Mouse (Mus musculus) forebrain, embryonic 16.5 days (tissue): ENCODE data around the gene Tctex1d1. TPM values are rescaled to one million over a fixed set of nuclear protein-coding genes. Genes with fewer than 3 reads are reported as not detected.

ENCODE experiments used
- ATAC-seq: fragments of 200-750 bp; cut with Nextera tagmentation; 2 replicates; pipeline ENCODE4 v1.8.0; 2017; ENCODE audit warnings: mild to moderate bottlenecking, moderate library complexity
- H3K27ac ChIP-seq: fragments of 300-500 bp; sonication (generic); 2 replicates; pipeline ENCODE4 v1.5.1; 2014; ENCODE audit warnings: low read length, control low read depth
- H3K27me3 ChIP-seq: fragments of 300-500 bp; sonication (generic); replicated peaks from 2 replicates; pipeline ENCODE4 v1.6.1; 2014; ENCODE audit warnings: low read length; ENCODE audit not compliant: control insufficient read depth, insufficient read depth
- H3K36me3 ChIP-seq: fragments of 300-500 bp; sonication (generic); 2 replicates; pipeline ENCODE4 v1.6.1; 2014; ENCODE audit not compliant: control insufficient read depth, insufficient read depth
- H3K4me1 ChIP-seq: fragments of 300-500 bp; sonication (generic); replicated peaks from 2 replicates; pipeline ENCODE4 v1.6.1; 2014; ENCODE audit warnings: low read length; ENCODE audit not compliant: control insufficient read depth, insufficient read depth
- H3K4me2 ChIP-seq: fragments of 300-500 bp; sonication (generic); 2 replicates; pipeline ENCODE4 v1.6.1; 2014; ENCODE audit warnings: mild to moderate bottlenecking, low read length, control low read depth
- H3K4me3 ChIP-seq: fragments of 300-500 bp; sonication (generic); replicated peaks from 2 replicates; pipeline ENCODE4 v1.5.1; 2014; ENCODE audit warnings: mild to moderate bottlenecking, low read length, control low read depth
- H3K9ac ChIP-seq: fragments of 300-500 bp; sonication (generic); replicated peaks from 2 replicates; pipeline ENCODE4 v1.6.1; 2014; ENCODE audit warnings: low read depth, low read length, control low read depth
- H3K9me3 ChIP-seq: fragments of 300-500 bp; sonication (generic); 2 replicates; pipeline ENCODE4 v1.6.1; 2016; ENCODE audit warnings: low read length; ENCODE audit not compliant: control insufficient read depth
- WGBS: fragments of 180-500 bp; shearing (Covaris S2); extraction: QIAGEN DNeasy Blood & Tissue Kit; methylation state at CpG from one replicate; pipeline ENCODE4 v1.1.7; 2014; 5-methylcytosine and 5-hydroxymethylcytosine counted together
- polyA plus RNA-seq: library from polyadenylated mRNA; unstranded; fragments of >200 nt; fragmentation: Nextera tagmentation; extraction: Ambion mirVana; gene quantifications from 2 replicates; pipeline ENCODE4 v1.2.1, GENCODE M21; 2015

Tctex1d1 gene
- polyA plus RNA-seq, result 0.53 and 1.1 TPM in 2 replicates

- H3K27me3 ChIP-seq, result peaks cover 8% of the 10 kb centered on the region; the same call in 1 of the 2 replicates
- 2% methylated on average over 13 of the region's 13 CpGs for WGBS
Measured at GRCm38 (mm10) chr4:102978440-102978839, at the start of gene Tctex1d1. Gene Tctex1d1 (plus strand): TSS chr4:102978606.

DNA sequence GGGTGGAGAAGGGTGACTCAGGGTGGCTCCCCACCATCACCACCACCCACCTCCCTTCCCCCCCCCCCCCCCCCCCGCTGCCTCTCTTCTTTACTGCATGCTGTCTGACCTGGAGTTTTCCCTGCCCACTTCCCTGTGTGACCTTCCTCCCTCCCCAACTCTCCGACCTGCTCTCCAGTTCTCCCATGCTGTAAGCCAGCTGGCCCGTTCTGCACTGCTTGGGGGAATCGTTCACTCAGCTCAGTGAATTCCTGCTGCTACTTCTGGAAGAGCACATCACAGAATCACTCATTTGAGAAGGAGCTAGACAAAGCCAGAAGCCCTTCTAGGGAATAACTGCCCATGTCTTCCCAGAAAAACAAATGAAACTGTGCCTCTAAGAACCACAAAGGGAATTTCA is 48.9 kb upstream of the Tctex1d1 start:
- Histone ChIP-seq H3K27me3 (no peaks in the 10 kb centered on the region), H3K9me3 (no peaks in the 10 kb centered on the region), H3K4me1 (no peaks in the 10 kb centered on the region), H3K9ac (no peak overlapping the region), H3K4me3 (no peak overlapping the region), H3K27ac (no peak overlapping the region), H3K4me2 (no peak overlapping the region), H3K36me3 (no peaks in the 10 kb centered on the region; the same call in 1 of the 2 replicates)
- WGBS, result 67% methylated on average over 3 of the region's 4 CpGs
- no peak for ATAC-seq

More at GRCm38 (mm10) chr4:102978440-102978839, at the start of gene Tctex1d1:
- H3K4me2 ChIP-seq, result peak within 1 kb of the TSS; percentile 36
- no peaks in the 10 kb centered on the region for H3K36me3 ChIP-seq
- H3K9me3 ChIP-seq, result no peaks in the 10 kb centered on the region
- ATAC-seq, result 0 out of 2 replicates have a peak, but pooled peaks have one; percentile 31
- no peak within 1 kb of the TSS for H3K9ac ChIP-seq
- H3K4me3 ChIP-seq, result peak within 1 kb of the TSS; percentile 10
- H3K4me1 ChIP-seq, result peaks cover 9% of the 10 kb centered on the region; the same call in 1 of the 2 replicates
- H3K27ac ChIP-seq, result no peak within 1 kb of the TSS

- H3K9ac ChIP-seq, result no peak overlapping the region
- H3K27me3 ChIP-seq, result no peaks in the 10 kb centered on the region
- H3K4me1 ChIP-seq, result no peaks in the 10 kb centered on the region
- no peak overlapping the region for H3K4me2 ChIP-seq
- H3K27ac ChIP-seq, result no peak overlapping the region
- H3K4me3 ChIP-seq, result no peak overlapping the region
- no peak for ATAC-seq
- WGBS, result 87% methylated on average over 7 of the region's 7 CpGs
- no peaks in the 10 kb centered on the region for H3K9me3 ChIP-seq
- H3K36me3 ChIP-seq, result no peaks in the 10 kb centered on the region; the same call in 1 of the 2 replicates
Measured at GRCm38 (mm10) chr4:102930679-102931078, 47.7 kb upstream of the Tctex1d1 start.

- H3K9ac ChIP-seq, result no peak overlapping the region
- H3K4me1 ChIP-seq, result no peaks in the 10 kb centered on the region
- H3K4me2 ChIP-seq, result no peak overlapping the region
- H3K27me3 ChIP-seq, result no peaks in the 10 kb centered on the region
- peaks cover 3% of the 10 kb centered on the region; the same call in 1 of the 2 replicates for H3K36me3 ChIP-seq
- no peak overlapping the region for H3K27ac ChIP-seq
- no peaks in the 10 kb centered on the region for H3K9me3 ChIP-seq
- WGBS, result 70% methylated on average over 3 of the region's 3 CpGs
- no peak for ATAC-seq
- no peak overlapping the region for H3K4me3 ChIP-seq
Measured at GRCm38 (mm10) chr4:102940266-102940665, 38.1 kb upstream of the Tctex1d1 start.

- ATAC-seq, result no peak
- WGBS, result 87% methylated on average over 4 of the region's 4 CpGs
Measured at GRCm38 (mm10) chr4:102940738-102941137, 37.7 kb upstream of the Tctex1d1 start.

DNA sequence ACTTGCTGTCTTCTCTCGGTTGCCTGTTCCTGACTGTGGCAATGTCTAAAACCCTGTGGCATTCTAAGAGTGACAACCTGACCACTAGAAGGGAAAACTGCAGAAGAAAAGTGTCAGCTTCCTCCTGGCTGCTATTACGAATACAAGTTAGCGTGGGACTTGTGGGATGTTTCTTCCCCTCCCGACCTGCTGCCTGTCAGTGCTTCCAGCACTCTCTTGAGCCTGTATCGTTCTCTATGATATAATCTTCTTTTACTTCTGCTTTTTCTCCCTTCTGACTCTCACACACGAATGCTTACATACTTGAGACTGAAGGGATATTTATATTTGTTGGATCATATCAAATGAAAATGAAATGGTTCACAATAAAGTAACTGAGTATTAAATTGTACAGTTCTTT is 34.1 kb upstream of the Tctex1d1 start:
- no peak overlapping the region for H3K4me2 ChIP-seq
- no peak overlapping the region for H3K9ac ChIP-seq
- H3K36me3 ChIP-seq, result no peaks in the 10 kb centered on the region; the same call in 1 of the 2 replicates
- H3K4me1 ChIP-seq, result no peaks in the 10 kb centered on the region
- no peaks in the 10 kb centered on the region for H3K27me3 ChIP-seq
- ATAC-seq, result no peak
- no peaks in the 10 kb centered on the region for H3K9me3 ChIP-seq
- WGBS, result 76% methylated on average over 6 of the region's 6 CpGs
- no peak overlapping the region for H3K4me3 ChIP-seq
- H3K27ac ChIP-seq, result no peak overlapping the region

More at GRCm38 (mm10) chr4:102940738-102941137, 37.7 kb upstream of the Tctex1d1 start:
- H3K27ac ChIP-seq, result no peak overlapping the region
- H3K4me1 ChIP-seq, result no peaks in the 10 kb centered on the region
- H3K4me3 ChIP-seq, result no peak overlapping the region
- no peaks in the 10 kb centered on the region for H3K9me3 ChIP-seq
- no peak overlapping the region for H3K9ac ChIP-seq
- no peak overlapping the region for H3K4me2 ChIP-seq
- peaks cover 3% of the 10 kb centered on the region; the same call in 1 of the 2 replicates for H3K36me3 ChIP-seq
- H3K27me3 ChIP-seq, result no peaks in the 10 kb centered on the region

DNA sequence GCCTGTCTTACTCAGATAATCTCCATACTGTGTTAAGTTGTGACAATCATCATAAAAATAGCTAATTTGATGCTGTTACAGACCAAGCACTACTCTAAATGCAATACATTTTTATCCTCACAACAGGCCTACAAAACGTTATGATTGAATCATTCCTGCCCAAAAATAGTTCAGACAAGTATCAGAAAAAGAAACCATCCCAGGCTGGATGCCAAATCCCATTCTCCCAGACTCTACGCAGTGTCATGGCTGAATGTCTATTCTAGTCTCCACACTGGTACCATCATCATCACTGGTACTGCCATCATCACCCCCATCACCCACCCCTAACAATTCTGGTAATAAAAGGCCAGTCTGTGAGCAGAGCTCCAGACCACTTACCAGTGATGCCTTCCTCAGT is 25.9 kb upstream of the Tctex1d1 start:
- H3K36me3 ChIP-seq, result no peaks in the 10 kb centered on the region
- H3K4me3 ChIP-seq, result no peak overlapping the region
- no peaks in the 10 kb centered on the region for H3K4me1 ChIP-seq
- WGBS, result 82% methylated on average over 2 of the region's 2 CpGs
- no peaks in the 10 kb centered on the region for H3K27me3 ChIP-seq
- ATAC-seq, result no peak
- no peak overlapping the region for H3K27ac ChIP-seq
- H3K9me3 ChIP-seq, result no peaks in the 10 kb centered on the region
- H3K4me2 ChIP-seq, result no peak overlapping the region
- H3K9ac ChIP-seq, result no peak overlapping the region

DNA sequence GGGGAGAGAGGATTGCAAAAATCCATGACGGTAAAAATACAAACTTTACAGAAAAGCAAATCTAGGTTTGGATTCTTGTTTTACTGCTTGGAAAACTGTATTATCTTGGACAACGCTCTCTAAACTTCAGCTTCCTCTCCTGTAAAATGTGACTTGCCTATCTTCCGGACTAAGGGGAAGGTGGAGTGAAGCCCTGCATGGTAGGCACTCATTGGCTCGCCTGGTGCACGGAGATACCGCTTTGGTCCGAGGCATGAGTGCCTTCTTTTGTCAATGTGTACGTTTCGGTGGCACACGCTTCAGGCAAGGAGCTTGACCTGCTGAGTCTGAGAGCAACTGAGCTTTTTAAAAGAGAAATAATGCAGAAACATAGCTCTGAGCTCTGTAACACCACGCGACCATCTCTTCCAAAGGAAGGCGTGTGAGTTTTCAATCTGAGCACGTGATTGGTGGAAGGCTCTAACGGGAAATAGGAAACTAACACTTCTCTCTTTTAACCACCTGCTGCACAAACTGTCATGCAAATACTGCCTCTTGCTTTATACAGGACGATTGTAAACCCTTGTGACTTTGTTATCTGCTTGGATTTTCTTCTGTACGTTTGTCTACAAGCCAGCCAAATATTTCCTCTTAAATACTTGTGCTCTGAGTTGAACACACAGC is 23.0 kb upstream of the Tctex1d1 start:
- Histone ChIP-seq H3K9me3 (no peaks in the 10 kb centered on the region), H3K4me1 (no peaks in the 10 kb centered on the region), H3K27me3 (no peaks in the 10 kb centered on the region), H3K4me2 (no peak overlapping the region), H3K27ac (no peak overlapping the region), H3K9ac (no peak overlapping the region), H3K4me3 (no peak overlapping the region), H3K36me3 (no peaks in the 10 kb centered on the region)
- 76% methylated on average over 17 of the region's 17 CpGs for WGBS
- no peak for ATAC-seq

DNA sequence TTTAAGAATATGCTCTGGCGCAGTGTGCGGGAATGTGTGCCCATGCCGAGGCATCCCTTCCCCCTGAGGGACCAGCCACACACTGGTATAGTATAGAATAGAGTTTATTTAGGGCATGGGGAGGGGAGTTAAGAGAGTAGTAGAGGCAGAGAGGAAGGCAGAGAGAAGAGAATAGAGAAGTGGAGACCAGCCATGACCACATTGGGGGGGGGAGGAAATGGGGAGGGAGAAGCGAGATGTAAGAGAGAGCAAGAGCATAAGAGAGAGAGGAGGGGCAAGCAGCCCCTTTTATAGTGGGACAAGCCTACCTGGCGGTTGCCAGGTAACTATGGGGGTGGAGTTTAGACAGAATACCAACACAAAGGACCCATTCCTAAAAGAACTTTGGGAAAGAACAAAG is 19.0 kb upstream of the Tctex1d1 start:
- H3K4me3 ChIP-seq, result no peak overlapping the region
- 80% methylated on average over 5 of the region's 5 CpGs for WGBS
- no peaks in the 10 kb centered on the region for H3K27me3 ChIP-seq
- no peak overlapping the region for H3K4me2 ChIP-seq
- peaks cover 7% of the 10 kb centered on the region; the same call in 1 of the 2 replicates for H3K36me3 ChIP-seq
- no peaks in the 10 kb centered on the region for H3K4me1 ChIP-seq
- no peak overlapping the region for H3K9ac ChIP-seq
- no peak for ATAC-seq
- no peak overlapping the region for H3K27ac ChIP-seq
- no peaks in the 10 kb centered on the region for H3K9me3 ChIP-seq
